Mouse (Mus musculus): Measurements from ENCODE around the gene Sgo1. TPM values are rescaled to one million over a fixed set of nuclear protein-coding genes. Genes with fewer than 3 reads are reported as not detected.

Sgo1 gene
- total RNA-seq (2023), result 11.0 and 15.5 TPM in 2 replicates

DNA sequence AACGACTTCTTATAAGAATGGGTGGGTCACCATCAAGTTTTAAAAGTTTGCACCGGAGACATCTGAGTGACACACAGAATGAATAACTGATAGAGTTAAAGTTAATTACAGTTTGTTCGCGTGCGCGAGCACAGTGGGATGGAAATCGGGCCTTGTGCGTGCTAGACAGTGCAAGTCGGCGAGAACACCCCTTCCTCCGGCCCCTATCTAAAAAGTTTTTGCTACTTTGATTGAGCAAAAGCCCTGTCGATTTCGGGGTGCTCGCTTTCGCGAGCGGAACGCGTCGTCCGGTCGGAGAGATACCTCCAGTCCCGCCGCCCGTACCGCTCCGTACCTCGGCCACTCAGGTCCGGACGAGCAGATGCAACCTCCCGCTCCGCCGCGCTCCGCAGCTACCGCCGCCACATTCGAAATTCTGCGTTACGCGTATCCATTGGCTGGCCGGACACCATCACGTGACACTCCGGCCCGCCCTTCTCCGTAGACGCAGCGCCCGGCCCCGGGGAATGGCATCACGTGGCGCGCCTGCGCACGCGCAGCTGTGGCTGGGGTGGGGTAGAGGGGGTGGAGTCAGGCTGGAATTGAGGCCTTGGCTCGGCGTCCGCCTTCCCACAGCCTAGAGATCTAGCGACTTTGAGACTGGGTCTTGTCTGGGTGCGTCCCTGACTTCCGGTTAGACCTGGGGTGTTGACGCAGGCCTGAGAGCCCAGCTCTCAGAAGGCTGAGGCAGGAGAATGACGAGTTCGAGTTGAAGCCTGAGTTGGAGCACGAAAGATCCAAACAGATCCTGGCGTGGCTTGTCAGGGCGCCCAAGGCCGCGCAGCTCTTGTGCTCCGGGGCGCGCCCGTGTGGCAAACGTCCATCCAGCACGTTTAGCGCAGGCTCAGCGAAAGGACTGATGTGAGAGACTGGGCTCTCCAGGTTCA, at the start of gene Sgo1:
Gene Sgo1 (minus strand): TSS at position 457 of the 926 bp plus-strand sequence.

Other genes with a start within 250 kb of the Sgo1 start
- gene Efhb, start 226.0 kb downstream of the Sgo1 start, total RNA-seq (2023), result not detected in 2 replicates
- 113 and 115 TPM in 2 replicates for gene Rab5a, start 210.1 kb downstream of the Sgo1 start, total RNA-seq (2023)
- gene Pp2d1, start 149.9 kb downstream of the Sgo1 start, total RNA-seq (2023), result not detected in 2 replicates
- gene Kat2b, start 122.5 kb downstream of the Sgo1 start, total RNA-seq (2023), result 46.3 and 65.7 TPM in 2 replicates
- gene Sult1c2, start 157.0 kb upstream of the Sgo1 start, total RNA-seq (2023), result not detected in 2 replicates